Mouse (Mus musculus) embryo, embryonic 10 days (tissue): ENCODE results near the gene Mn1.

Experiments used
- DNase-seq: peaks from one replicate; pipeline ENCODE4 v3.0.0-alpha.2; 2015; ENCODE audit warnings: low spot score

The Mn1 gene

DNA sequence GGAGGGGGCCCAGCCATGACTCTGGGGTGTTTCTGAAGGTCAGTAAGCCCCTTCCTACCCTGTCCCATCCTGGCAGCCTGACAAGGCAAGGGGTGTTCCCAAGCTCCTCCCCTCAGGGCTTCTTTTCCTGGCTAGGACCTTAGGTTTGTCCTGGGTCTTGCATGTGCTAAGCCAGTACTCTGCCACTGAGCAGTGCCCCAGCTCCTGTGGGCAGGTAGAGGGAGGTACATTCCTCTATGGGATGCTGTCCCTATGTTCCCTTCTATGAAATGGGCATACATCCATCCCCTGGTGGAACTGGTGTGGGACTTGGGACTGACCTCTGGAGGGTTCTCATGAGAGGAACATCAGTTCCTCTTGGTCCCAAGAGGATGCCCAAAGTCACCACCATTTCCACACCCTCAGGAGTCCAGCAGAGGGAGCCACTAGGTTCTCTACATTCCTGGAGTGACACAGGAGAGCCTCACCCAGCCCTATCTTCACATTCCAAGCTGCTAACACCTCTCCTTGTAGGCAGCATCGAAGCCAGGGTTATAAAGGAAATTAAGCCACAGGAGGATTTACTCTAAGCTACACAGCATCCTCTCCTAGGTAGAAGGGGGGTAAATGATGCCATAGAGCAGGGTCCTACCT, 7.6 kb upstream of the Mn1 start:
- peak; percentile 75 for DNase-seq

DNA sequence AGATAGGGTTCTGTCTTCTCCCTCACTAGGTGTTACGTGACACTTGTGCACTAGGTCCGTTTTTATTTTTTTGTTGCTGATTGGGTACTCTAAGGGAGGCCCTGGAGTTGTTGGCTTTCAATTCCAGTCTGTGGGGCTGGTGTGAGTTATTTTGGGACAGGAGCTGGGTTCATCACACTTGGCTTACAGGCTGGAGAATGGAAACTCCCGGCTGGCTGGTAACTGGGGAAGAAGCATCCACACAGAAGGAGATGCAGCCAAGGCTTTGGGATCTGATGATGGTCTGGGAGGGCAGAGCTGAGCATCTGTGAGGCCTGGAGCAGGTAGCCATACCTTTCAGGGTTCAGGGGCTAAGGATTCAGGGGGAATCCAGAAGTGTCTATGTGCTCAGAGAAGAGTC, 6.5 kb upstream of the Mn1 start:
- no peak for DNase-seq

- peak; percentile 92 for DNase-seq
Observed at GRCm38 (mm10) chr5:111414192-111414591, 3.0 kb upstream of the Mn1 start.

- DNase-seq, result no peak
Observed at GRCm38 (mm10) chr5:111414770-111415249, 2.4 kb upstream of the Mn1 start.

GRCm38 (mm10) chr5:111415575-111415974, 1.6 kb upstream of the Mn1 start:
- peak; percentile 57 for DNase-seq

DNA sequence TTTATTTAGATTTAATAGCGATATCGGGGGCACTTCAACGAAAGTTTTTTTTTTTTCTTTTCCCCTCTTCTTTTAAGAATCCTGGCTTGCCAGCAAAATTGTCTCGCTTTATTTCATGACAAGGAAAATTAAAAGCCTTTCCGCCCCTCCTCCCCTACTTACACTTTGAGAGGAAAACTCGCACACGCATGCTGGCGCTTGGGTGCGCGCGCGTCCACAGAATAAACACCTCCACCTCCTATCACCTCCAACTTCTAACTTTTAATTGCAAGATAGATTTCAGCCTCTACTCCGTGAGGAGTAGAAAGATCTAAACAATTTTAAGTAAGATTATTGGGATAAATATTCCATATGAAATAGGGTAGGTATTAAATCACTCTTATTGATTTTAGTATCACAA, 1.1 kb upstream of the Mn1 start:
- peak; percentile 75 for DNase-seq

DNA sequence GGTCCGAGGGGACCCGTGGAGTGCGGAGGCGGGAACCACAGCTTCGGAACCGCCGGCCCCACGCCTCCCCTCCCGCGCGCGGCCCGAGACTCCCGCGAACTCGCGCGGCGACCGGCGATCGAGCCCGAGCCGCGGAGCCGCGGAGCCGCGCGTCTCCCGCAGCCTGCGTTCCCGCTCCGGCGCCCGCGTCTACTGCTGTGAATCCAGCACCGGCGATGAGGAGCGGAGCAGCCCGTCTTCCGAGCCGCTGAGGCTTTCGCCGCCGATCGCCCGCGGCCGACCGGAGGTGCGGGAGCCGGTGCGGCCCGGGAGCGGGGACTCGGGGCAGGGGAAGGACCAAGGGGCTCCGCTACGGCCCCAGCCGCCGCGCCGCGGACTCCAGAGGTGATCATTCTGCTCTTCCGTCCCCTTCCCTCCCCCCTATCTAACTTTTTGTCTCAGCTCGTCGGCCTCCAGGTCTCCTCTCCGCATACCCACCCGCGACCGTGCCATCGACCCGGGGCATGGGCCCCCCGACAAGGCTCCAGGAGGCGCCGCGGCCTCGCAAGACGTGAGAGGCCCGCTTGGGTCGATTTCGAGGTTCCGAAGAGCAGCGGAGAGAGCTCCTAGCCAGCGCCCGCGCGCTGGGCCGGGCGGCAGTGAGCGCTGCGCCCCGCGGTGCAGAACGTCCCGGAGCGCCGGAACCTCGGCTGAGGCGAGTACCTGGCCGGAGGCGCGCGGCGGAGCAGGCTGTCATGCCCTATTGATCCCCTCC, 393 bp downstream of the Mn1 start:
- DNase-seq, result no peak

- DNase-seq, result peak; percentile 51
Observed at GRCm38 (mm10) chr5:111418202-111419120, 1.3 kb downstream of the Mn1 start.

GRCm38 (mm10) chr5:111419121-111419881, 2.1 kb downstream of the Mn1 start:
- DNase-seq, result peak; percentile 62

DNA sequence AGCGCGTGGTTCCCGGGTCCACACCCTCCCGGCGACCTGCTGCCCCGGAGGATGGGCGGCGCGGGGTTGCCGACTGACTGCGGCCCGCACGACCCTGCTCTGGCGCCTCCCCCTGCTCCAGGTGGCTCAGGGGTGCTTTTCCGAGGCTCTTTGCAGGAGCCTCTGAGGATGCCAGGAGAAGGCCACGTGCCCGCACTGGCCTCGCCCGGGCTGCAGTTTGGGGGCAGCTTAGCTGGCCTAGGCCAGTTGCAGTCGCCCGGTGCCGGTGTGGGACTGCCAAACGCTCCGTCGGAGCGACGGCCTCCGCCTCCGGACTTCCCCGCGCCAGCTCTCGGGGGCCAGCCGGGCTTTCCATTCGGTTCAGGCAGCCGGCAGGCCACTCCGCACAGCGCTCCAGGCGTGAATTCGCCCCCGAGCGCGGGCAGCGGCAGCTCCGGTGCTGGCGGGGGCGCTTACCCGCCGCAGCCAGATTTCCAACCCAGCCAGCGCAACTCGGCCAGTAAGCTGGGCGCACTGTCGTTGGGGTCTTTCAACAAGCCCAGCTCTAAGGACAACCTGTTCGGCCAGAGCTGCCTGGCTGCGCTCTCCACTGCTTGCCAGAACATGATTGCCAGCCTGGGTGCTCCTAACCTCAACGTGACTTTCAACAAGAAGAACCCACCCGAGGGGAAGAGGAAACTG, 3.0 kb downstream of the Mn1 start:
- DNase-seq, result peak; percentile 51

- DNase-seq, result no peak
Observed at GRCm38 (mm10) chr5:111420896-111421295, 3.7 kb downstream of the Mn1 start.

- no peak for DNase-seq
Observed at GRCm38 (mm10) chr5:111421424-111421823, 4.3 kb downstream of the Mn1 start.

DNA sequence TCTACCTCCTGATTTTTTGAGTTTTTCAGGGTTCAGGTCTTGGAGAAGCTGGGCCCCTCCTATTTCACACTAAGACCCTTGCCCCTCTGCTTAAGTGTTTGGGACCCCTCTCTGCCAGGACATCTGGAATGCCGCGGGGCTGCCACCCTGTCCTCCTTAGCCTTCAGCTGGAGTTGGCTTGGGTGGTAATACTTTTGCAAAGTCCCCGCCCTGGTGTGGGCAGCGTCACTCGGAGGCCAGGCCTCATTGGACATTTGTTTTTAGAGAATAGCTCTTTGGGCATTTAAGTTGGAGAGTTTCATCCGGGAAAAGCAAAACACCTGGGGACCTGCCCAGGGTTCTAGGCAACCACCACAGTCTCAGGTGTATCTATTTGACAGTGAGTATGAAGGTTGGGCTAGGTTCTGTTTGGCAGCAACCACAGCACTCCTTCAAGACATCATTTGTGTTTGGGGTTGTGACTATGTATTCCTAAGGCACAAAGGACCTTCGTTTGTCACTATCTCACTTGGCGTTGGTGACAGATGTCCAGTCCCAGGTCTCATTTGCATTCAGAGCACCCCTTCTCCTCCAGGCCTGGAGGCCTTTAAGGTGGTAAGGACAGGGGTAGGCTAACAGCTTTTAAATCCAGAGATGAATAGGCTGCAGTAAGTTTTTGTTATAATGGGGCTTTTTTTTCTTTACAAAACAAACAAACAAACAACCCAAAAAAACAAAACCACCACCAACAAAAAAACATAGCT, 5.1 kb downstream of the Mn1 start:
- DNase-seq, result no peak

GRCm38 (mm10) chr5:111423011-111423410, 5.8 kb downstream of the Mn1 start:
- DNase-seq, result no peak

DNA sequence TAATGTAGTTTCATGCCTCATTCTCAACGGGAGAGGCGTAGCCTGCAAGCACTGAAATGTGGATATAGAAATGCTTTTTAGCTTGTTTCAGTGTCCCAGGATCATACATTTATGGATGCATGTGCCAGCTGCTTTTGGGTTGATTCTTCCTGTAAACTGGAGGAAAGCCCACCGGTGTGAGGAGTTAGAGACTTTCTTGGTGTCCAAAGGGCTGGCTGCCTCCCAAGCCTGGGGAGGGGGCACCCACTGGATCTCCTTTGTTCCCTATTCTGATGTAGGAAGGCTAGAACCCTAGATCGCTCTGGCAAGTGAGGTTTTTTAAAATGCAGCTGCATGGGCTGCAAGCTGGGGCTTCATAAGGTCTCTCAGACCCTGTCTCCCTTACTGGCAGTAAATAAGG, 6.5 kb downstream of the Mn1 start:
- no peak for DNase-seq

GRCm38 (mm10) chr5:111425813-111426212, 8.7 kb downstream of the Mn1 start:
- no peak for DNase-seq

DNA sequence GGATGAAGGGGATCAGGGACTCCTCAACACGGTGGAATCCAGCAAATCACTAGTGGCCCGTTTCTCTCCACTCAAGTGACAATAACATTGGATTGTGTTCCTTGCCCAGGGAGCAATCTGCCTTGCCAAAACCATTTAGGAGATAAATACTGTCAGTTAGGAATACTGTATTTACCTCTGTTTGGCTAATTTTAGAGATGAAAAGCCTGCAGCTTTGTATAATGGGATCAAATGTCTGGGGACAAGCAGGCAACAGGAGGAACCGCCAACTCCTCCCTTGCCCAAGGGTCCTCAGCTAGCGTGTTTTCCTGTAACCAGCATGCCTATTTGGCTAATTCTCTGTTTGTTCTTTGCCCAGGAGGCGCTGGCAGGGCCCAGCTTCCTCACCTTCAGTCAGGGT, 9.1 kb downstream of the Mn1 start:
- no peak for DNase-seq

DNA sequence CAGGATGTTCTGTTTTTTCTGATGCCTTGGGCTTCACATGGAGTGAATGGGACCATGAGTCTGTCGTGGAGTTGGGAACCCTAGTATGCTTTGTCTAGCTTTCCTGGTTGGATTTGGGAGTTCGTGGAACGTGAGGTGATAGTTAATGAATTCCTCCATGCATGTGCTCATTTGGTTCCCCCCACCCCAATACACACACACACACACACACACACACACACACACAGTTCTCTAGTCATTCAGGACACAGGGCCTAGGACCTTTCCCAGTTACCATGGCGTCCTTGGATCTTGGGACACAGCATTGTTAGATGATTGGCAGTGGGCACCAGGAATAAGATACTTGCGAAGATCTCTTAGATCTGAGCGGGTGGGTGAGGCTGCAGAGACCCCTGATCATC, 11.7 kb downstream of the Mn1 start:
- no peak for DNase-seq

DNA sequence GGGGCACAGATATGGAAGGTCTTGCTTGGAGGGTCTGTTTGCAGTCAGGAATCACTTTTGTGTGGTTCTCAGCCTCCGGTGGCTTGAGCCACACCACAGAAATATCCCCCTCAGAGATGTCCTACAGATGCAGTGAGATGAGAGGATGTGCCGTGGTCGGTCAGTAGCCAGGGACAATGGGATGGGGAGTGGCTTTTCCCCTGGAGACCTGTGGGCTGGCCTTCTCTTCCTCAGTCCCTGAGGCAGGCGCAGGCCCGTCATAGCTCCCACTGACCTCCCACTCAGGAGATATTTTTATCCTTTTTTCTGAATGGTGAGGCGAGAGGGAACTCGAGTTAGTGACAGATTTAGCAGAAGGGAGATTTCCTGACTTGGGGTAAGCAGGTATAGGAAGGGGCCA, 12.6 kb downstream of the Mn1 start:
- DNase-seq, result no peak

DNA sequence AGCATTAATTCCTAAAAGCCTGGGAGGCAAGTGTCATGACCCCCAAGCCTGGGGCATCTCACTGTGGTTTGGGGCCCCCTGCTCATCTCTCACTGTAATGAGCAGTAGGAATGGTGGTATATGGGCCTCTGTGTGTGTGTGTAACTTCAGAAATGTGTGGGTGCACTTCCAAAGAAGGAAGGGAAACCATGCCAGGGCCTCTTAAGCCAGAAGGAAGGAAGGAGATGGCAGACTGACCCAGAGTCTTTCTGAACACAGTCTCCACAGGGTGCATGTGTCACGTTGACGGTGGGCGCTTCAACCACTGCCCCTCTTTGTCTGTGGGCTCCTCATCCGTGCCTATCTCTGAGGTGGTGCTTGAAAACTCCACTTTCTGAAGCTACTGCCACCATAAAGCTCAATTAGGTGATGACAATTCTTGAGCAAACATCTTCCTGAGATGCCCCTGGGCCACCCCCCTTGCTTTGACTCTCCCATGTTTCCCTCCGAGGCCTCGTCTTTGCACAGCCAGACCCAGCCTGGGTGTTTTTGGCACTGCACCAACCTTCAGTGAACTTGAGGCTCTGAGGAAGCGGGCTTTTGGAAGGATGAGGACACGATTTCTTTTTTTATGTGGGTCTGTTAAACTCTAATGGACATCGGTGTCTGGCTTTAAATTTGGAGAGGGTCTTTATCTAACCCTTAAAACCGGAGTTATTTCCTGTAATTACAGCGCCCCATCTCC, 14.0 kb downstream of the Mn1 start:
- no peak for DNase-seq
